Mouse (Mus musculus) myocyte (in vitro differentiated cells): Measurements from ENCODE around the gene Ceacam16. TPM values are rescaled to one million over a fixed set of nuclear protein-coding genes. Genes with fewer than 3 reads are reported as not detected.

ENCODE experiments used
- H3K27me3 ChIP-seq: one replicate; pipeline ENCODE4 v1.6.1; 2011; ENCODE audit not compliant: control insufficient read depth, insufficient read depth, insufficient read length
- H3K36me3 ChIP-seq: one replicate; pipeline ENCODE4 v1.6.1; 2011; ENCODE audit not compliant: control insufficient read depth, insufficient read depth
- H3K4me2 ChIP-seq: one replicate; pipeline ENCODE4 v1.6.1; 2011; ENCODE audit warnings: low read depth, control low read depth
- H3K4me3 ChIP-seq: one replicate; pipeline ENCODE4 v1.5.1; 2011; ENCODE audit warnings: mild to moderate bottlenecking, control low read depth, moderate library complexity
- H3K79me2 ChIP-seq: one replicate; pipeline ENCODE4 v1.6.1; 2011; ENCODE audit not compliant: control insufficient read depth, insufficient read depth
- H3ac ChIP-seq: one replicate; pipeline ENCODE4 v1.6.1; 2011; ENCODE audit not compliant: control insufficient read depth, insufficient read length
- CEBPB ChIP-seq: IDR thresholded peaks from 2 replicates; pipeline ENCODE4 v1.6.1; 2011; ENCODE audit warnings: mild to moderate bottlenecking, moderate library complexity; ENCODE audit not compliant: poor library complexity, insufficient read depth, severe bottlenecking
- E2F4 ChIP-seq: IDR thresholded peaks from one replicate; pipeline ENCODE4 v1.6.1; 2011; ENCODE audit warnings: mild to moderate bottlenecking, control low read depth, moderate library complexity; ENCODE audit not compliant: insufficient read depth
- MAX ChIP-seq: IDR thresholded peaks from one replicate; pipeline ENCODE4 v1.6.1; 2011; ENCODE audit warnings: low read depth, mild to moderate bottlenecking, control low read depth
- MYOD1 ChIP-seq, 3 experiments: IDR thresholded peaks; one replicate each; pipeline ENCODE4 v1.6.1; 2011; ENCODE audit warnings: control low read depth in 2 of 3, low read depth in 2 of 3, mild to moderate bottlenecking in 2 of 3, moderate library complexity in 1 of 3; ENCODE audit not compliant: insufficient read length in 2 of 3, control insufficient read depth in 1 of 3
- MYOG ChIP-seq, 3 experiments: IDR thresholded peaks; one replicate each; pipeline ENCODE4 v1.6.1; 2011; ENCODE audit warnings: control low read depth in 2 of 3, low read depth in 2 of 3, mild to moderate bottlenecking in 2 of 3; ENCODE audit not compliant: insufficient read length in 2 of 3, control insufficient read depth in 1 of 3, insufficient read depth in 1 of 3
- POLR2A ChIP-seq: IDR thresholded peaks from one replicate; pipeline ENCODE4 v1.6.1; 2011; ENCODE audit warnings: low read depth, mild to moderate bottlenecking, control low read depth, moderate library complexity; ENCODE audit not compliant: insufficient read length
- POLR2AphosphoS2 ChIP-seq: IDR thresholded peaks from one replicate; pipeline ENCODE4 v1.6.1; 2011; ENCODE audit warnings: low read depth, control low read depth; ENCODE audit not compliant: insufficient read length
- REST ChIP-seq: IDR thresholded peaks from one replicate; pipeline ENCODE4 v1.6.1; 2011; ENCODE audit warnings: mild to moderate bottlenecking, control low read depth, moderate library complexity; ENCODE audit not compliant: insufficient read depth, insufficient read length
- SRF ChIP-seq: IDR thresholded peaks from one replicate; pipeline ENCODE4 v1.6.1; 2011; ENCODE audit warnings: low read depth; ENCODE audit not compliant: control insufficient read depth, insufficient read length
- TCF12 ChIP-seq: IDR thresholded peaks from one replicate; pipeline ENCODE4 v1.6.1; 2011; ENCODE audit warnings: mild to moderate bottlenecking, control low read depth; ENCODE audit not compliant: poor library complexity, insufficient read depth, severe bottlenecking
- TCF3 ChIP-seq: IDR thresholded peaks from one replicate; pipeline ENCODE4 v1.6.1; 2011; ENCODE audit warnings: low read depth, control low read depth; ENCODE audit not compliant: insufficient read length
- USF1 ChIP-seq: IDR thresholded peaks from one replicate; pipeline ENCODE4 v1.6.1; 2011; ENCODE audit warnings: low read depth, mild to moderate bottlenecking, control low read depth, moderate library complexity
- polyA plus RNA-seq: library from polyadenylated mRNA; unstranded; fragments of >200 nt; fragmentation: generic; extraction: Trizol; gene quantifications from one replicate; pipeline ENCODE4 v1.2.1, GENCODE M21; 2012; ENCODE audit warnings: missing spikeins

Ceacam16 gene
- polyA plus RNA-seq, 1 experiment: 0.02 TPM

GRCm38 (mm10) chr7:19826756-19827155 lies 34.3 kb downstream of the Ceacam16 start:
- Histone ChIP-seq H3K79me2 (peaks cover 4% of the 10 kb centered on the region), H3ac (no peak overlapping the region), H3K4me3 (no peak overlapping the region), H3K4me2 (peak overlapping the region; percentile 43), H3K36me3 (no peaks in the 10 kb centered on the region), H3K27me3 (no peaks in the 10 kb centered on the region)
- peak; percentile 34 for TF ChIP-seq POLR2A
- TF ChIP-seq USF1: no peak
- TF ChIP-seq MYOG (IDR thresholded peaks at IDR 0.05; ENCODE audit: control insufficient read depth in 1 of 3, insufficient read depth in 1 of 3, insufficient read length in 2 of 3, low read depth in 2 of 3): peak in 1 of 3 experiments; percentile 49

GRCm38 (mm10) chr7:19824182-19824973 lies 36.7 kb downstream of the Ceacam16 start:
- no peak overlapping the region for H3ac ChIP-seq
- H3K4me3 ChIP-seq: no peak overlapping the region
- no peaks in the 10 kb centered on the region for H3K27me3 ChIP-seq

GRCm38 (mm10) chr7:19823256-19824181 lies 37.6 kb downstream of the Ceacam16 start:
- H3K27me3 ChIP-seq: no peaks in the 10 kb centered on the region
- H3ac ChIP-seq: no peak overlapping the region
- TF ChIP-seq USF1: no peak
- TF ChIP-seq POLR2A: peak; percentile 17
- no peaks in the 10 kb centered on the region for H3K36me3 ChIP-seq
- H3K4me3 ChIP-seq: peak overlapping the region; percentile 26
- H3K79me2 ChIP-seq: peaks cover 9% of the 10 kb centered on the region
- H3K4me2 ChIP-seq: peak overlapping the region; percentile 59

More at GRCm38 (mm10) chr7:19824182-19824973, 36.7 kb downstream of the Ceacam16 start:
- Histone ChIP-seq H3K4me2 (peak overlapping the region; percentile 59), H3K79me2 (peaks cover 9% of the 10 kb centered on the region), H3K36me3 (no peaks in the 10 kb centered on the region)
- TF ChIP-seq MYOG (IDR thresholded peaks at IDR 0.05; ENCODE audit: control insufficient read depth in 1 of 3, insufficient read depth in 1 of 3, insufficient read length in 2 of 3, low read depth in 2 of 3): no peak
- TF ChIP-seq CEBPB: no peak
- TF ChIP-seq USF1: no peak
- peak; percentile 28 for TF ChIP-seq POLR2A
- TF ChIP-seq MYOD1 (IDR thresholded peaks at IDR 0.05; ENCODE audit: control insufficient read depth in 1 of 3, insufficient read length in 2 of 3, low read depth in 2 of 3): no peak

- peak within 1 kb of the TSS; percentile 24 for H3ac ChIP-seq
- peak within 1 kb of the TSS; percentile 26 for H3K4me3 ChIP-seq
- TF ChIP-seq MAX: no peak
- TF ChIP-seq TCF12: no peak
- TF ChIP-seq SRF: no peak
- no peak for TF ChIP-seq CEBPB
- no peak for TF ChIP-seq E2F4
- TF ChIP-seq MYOD1 (IDR thresholded peaks at IDR 0.05; ENCODE audit: control insufficient read depth in 1 of 3, insufficient read length in 2 of 3, low read depth in 2 of 3): no peak
- TF ChIP-seq REST: no peak
- TF ChIP-seq POLR2A: peak; percentile 79
- TF ChIP-seq TCF3: no peak
- TF ChIP-seq USF1: no peak
- TF ChIP-seq POLR2AphosphoS2: peak; percentile 59
- peak within 1 kb of the TSS; percentile 74 for H3K4me2 ChIP-seq
- H3K27me3 ChIP-seq: no peaks in the 10 kb centered on the region
- no peaks in the 10 kb centered on the region for H3K36me3 ChIP-seq
- peaks cover 9% of the 10 kb centered on the region for H3K79me2 ChIP-seq
Measured at GRCm38 (mm10) chr7:19822604-19823058, 38.5 kb downstream of the Ceacam16 start, which contains the start of gene Bcl3. Bcl3 (minus strand) TSS chr7:19822770.

GRCm38 (mm10) chr7:19822193-19822592 lies 38.9 kb downstream of the Ceacam16 start:
- TF ChIP-seq USF1 (no peak), MYOG (IDR thresholded peaks at IDR 0.05; ENCODE audit: control insufficient read depth in 1 of 3, insufficient read depth in 1 of 3, insufficient read length in 2 of 3, low read depth in 2 of 3) (no peak), SRF (no peak), CEBPB (no peak), MYOD1 (IDR thresholded peaks at IDR 0.05; ENCODE audit: control insufficient read depth in 1 of 3, insufficient read length in 2 of 3, low read depth in 2 of 3) (no peak), TCF12 (no peak), POLR2AphosphoS2 (no peak), REST (no peak), TCF3 (no peak), E2F4 (no peak), MAX (no peak), POLR2A (no peak)
- Histone ChIP-seq H3K79me2 (peaks cover 9% of the 10 kb centered on the region), H3ac (peak overlapping the region; percentile 24), H3K27me3 (no peaks in the 10 kb centered on the region), H3K4me3 (peak overlapping the region; percentile 26), H3K4me2 (peak overlapping the region; percentile 74), H3K36me3 (no peaks in the 10 kb centered on the region)
